Mouse (Mus musculus) midbrain, embryonic 15.5 days (tissue): ENCODE data around the gene Plekhn1. TPM values are rescaled to one million over a fixed set of nuclear protein-coding genes. Genes with fewer than 3 reads are reported as not detected.

ENCODE experiments used
- ATAC-seq: fragments of 200-750 bp; cut with Nextera tagmentation; replicated peaks from 2 replicates; pipeline ENCODE4 v1.8.0; 2017; ENCODE audit warnings: moderate TSS enrichment
- H3K27ac ChIP-seq: fragments of 300-500 bp; sonication (generic); 2 replicates; pipeline ENCODE4 v1.5.1; 2015; ENCODE audit warnings: mild to moderate bottlenecking, inconsistent platforms
- H3K27me3 ChIP-seq: fragments of 300-500 bp; sonication (generic); replicated peaks from 2 replicates; pipeline ENCODE4 v1.6.1; 2015; ENCODE audit warnings: inconsistent platforms
- H3K36me3 ChIP-seq: fragments of 300-500 bp; sonication (generic); replicated peaks from 2 replicates; pipeline ENCODE4 v1.6.1; 2015; ENCODE audit warnings: inconsistent platforms
- H3K4me1 ChIP-seq: fragments of 300-500 bp; sonication (generic); 2 replicates; pipeline ENCODE4 v1.6.1; 2015; ENCODE audit warnings: inconsistent platforms
- H3K4me2 ChIP-seq: fragments of 300-500 bp; sonication (generic); 2 replicates; pipeline ENCODE4 v1.6.1; 2015; ENCODE audit warnings: inconsistent platforms, mild to moderate bottlenecking, moderate library complexity
- H3K4me3 ChIP-seq: fragments of 300-500 bp; sonication (generic); 2 replicates; pipeline ENCODE4 v1.5.1; 2015; ENCODE audit warnings: mild to moderate bottlenecking, inconsistent platforms
- H3K9ac ChIP-seq: fragments of 300-500 bp; sonication (generic); 2 replicates; pipeline ENCODE4 v1.6.1; 2015; ENCODE audit warnings: mild to moderate bottlenecking, inconsistent platforms
- H3K9me3 ChIP-seq: fragments of 300-500 bp; sonication (generic); 2 replicates; pipeline ENCODE4 v1.6.1; 2016; ENCODE audit warnings: inconsistent platforms
- WGBS: fragments of 180-500 bp; shearing (Covaris S2); methylation state at CpG from one replicate; pipeline ENCODE4 v1.1.7; 2015; ENCODE audit warnings: mixed read lengths; 5-methylcytosine and 5-hydroxymethylcytosine counted together
- polyA plus RNA-seq: library from polyadenylated mRNA; unstranded; fragments of >200 nt; fragmentation: Nextera tagmentation; extraction: Ambion mirVana; gene quantifications from 2 replicates; pipeline ENCODE4 v1.2.1, GENCODE M21; 2015

Gene Plekhn1
- 29.1 and 30.1 TPM in 2 replicates for polyA plus RNA-seq

DNA sequence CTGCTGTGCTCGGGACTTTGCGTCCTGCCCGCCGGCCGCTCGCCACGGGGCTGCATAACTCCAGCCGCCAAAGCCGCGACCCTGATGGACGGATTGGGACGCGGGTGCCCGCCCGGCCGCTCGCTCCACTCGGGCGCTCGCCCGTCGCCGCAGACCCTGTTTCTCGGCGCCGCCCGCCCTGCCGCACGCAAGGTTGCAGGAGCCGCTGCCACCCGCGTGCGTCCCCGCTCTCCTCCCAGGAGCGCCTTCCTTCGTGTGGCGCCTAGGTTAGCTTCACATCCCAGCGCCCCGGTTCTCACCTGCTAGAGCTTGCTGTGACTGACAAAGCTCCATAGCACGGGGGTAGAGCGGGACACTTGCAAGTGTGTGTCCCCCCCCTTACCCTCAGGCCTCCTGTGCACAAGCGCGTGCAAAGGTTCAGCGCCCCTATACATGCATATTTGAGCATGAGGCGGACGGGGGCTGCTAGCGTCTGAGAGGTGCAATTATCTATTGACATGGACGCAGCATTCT is at the start of gene Plekhn1:
Gene Plekhn1, minus strand, starts transcription at position 157 of the 513 bp plus-strand sequence.
- peak within 1 kb of the TSS; percentile 79 for H3K4me3 ChIP-seq
- peaks cover 27% of the 10 kb centered on the region for H3K4me1 ChIP-seq
- no peaks in the 10 kb centered on the region for H3K9me3 ChIP-seq
- peak; percentile 62 for ATAC-seq
- H3K9ac ChIP-seq: peak within 1 kb of the TSS; percentile 56
- peak within 1 kb of the TSS; percentile 93 for H3K27ac ChIP-seq
- WGBS: under 1% methylated on average over 37 of the region's 48 CpGs
- H3K27me3 ChIP-seq: no peaks in the 10 kb centered on the region
- peak within 1 kb of the TSS; percentile 83 for H3K4me2 ChIP-seq
- H3K36me3 ChIP-seq: peaks cover 43% of the 10 kb centered on the region

DNA sequence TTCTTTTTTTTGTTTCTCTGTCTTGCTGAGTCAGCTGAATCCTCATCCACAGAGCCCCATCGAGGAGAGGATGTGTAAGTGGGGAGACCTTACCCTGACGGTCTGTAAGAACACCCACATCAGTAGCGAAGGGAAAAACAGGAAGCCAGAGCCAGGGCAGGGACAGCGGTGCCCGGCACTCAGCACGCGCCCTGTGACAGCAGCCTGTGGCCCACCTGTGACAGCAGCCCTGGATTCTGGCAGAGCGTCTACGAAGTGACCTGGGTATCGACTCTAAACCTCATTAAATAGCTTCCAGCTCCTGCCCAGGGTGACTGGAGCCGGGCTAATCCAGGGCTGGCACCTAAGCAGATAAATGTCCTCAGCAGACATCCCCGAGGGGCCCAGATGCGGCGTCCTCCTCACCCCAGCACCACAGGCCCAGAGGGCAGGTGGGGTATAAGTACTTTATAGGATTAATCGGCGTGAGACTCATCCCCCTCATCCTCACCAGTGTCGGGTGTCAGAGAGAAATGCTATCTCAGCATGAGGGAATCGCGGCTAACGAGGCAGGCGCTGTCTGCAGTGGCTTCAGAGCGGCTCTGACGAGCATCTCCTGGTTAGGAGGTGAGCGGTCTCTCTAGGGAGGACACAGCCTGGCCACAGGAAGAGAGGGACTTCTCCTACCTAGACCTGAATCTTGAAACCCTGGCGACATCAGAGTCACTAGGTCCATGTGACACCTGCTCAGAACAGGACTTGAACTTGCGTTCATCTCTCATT is 20.6 kb upstream of the Plekhn1 start, which contains the start of gene Samd11:
Gene Samd11, minus strand, starts transcription at position 580 of the 762 bp plus-strand sequence.
- Histone ChIP-seq H3K9me3 (no peaks in the 10 kb centered on the region), H3K9ac (no peak within 1 kb of the TSS), H3K4me1 (peaks cover 38% of the 10 kb centered on the region), H3K27me3 (peaks cover 13% of the 10 kb centered on the region), H3K4me2 (peak within 1 kb of the TSS; percentile 46), H3K36me3 (no peaks in the 10 kb centered on the region), H3K27ac (no peak within 1 kb of the TSS), H3K4me3 (peak within 1 kb of the TSS; percentile 28)
- ATAC-seq: peak; percentile 28; the same call in 1 of the 2 replicates
- WGBS: 8% methylated on average over 26 of the region's 26 CpGs

DNA sequence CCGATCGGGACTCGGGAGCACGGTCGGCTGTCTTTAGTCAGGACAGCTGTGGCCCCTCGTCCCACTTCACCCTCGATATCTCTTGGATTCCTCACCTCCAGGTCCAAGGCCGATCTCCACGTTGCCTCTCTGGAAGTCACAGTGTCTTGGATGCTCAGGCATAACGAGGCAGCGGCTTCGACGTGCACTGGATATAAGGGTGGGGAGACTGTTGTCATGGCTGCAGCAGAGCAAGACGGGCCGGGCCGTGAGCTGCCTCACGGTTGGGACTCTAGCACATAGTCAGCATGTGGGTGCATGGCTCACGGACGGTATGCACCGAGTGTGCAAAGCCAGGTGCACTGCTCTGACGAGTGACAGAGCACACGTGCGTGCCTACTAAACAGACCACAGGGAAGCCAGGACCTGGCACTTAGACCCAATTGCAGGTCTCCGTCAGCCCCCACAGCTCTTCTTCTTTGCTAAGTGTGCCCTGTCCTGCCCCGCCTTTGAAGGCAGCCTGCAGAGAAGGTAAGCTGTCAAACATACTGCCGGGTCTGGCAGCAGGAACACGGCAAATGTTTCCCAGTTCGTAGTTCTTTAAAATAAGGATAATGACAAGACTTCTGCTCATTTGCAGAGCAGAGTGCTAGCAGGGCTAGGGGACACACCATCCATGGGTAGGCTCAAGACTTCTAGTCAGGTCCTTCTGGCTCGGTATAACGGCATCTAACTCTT is 19.9 kb upstream of the Plekhn1 start:
- Histone ChIP-seq H3K9me3 (no peaks in the 10 kb centered on the region), H3K4me2 (peak overlapping the region; percentile 46), H3K4me1 (peaks cover 38% of the 10 kb centered on the region), H3K4me3 (peak overlapping the region; percentile 28), H3K27me3 (peaks cover 13% of the 10 kb centered on the region), H3K27ac (no peak overlapping the region), H3K9ac (no peak overlapping the region), H3K36me3 (no peaks in the 10 kb centered on the region)
- ATAC-seq: peak; percentile 48
- WGBS: 2% methylated on average over 30 of the region's 30 CpGs

DNA sequence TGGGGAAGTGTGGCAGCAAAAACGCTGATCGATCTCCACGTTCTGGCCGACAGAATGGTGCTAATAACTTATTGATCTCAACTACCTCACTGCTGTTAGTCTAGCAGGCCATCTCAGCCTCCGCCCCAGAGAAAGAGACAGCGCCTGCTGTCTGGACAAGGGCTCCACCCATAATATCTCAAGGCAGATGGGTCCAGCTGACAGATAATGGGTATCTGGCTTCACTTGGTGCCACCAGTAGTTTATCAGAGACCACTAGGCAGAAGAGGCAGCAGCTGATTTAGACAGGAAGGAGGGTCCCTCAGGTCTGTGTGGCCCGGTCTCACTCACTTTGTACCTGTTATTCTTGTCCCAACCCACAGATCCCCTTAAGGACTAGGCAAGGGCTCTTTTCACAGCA is 18.4 kb upstream of the Plekhn1 start:
- H3K4me3 ChIP-seq: no peak overlapping the region
- ATAC-seq: no peak
- peaks cover 13% of the 10 kb centered on the region for H3K27me3 ChIP-seq
- no peak overlapping the region for H3K4me2 ChIP-seq
- WGBS: 39% methylated on average over 7 of the region's 7 CpGs
- no peaks in the 10 kb centered on the region for H3K9me3 ChIP-seq
- peak overlapping the region; percentile 61 for H3K27ac ChIP-seq
- no peak overlapping the region for H3K9ac ChIP-seq
- H3K4me1 ChIP-seq: peaks cover 38% of the 10 kb centered on the region
- H3K36me3 ChIP-seq: peaks cover 5% of the 10 kb centered on the region

DNA sequence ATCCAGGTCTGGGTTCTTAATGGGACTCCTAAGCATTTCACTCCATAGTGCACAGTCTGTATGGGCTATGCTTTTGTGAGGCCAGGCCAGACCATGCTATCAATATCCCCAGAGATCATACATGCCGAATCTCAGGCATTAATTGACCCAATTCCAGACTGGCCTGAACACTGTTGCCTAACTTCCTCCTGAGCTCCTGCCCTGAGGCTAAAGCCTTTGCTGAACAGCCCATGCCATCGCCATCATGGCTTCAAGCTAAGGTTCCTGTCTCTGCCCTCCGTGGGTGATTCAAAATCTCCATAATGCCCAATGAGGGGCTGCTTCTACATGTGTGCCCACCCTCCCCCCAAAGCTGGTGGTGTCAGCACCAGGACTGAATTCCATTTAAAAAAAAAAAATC is 18.0 kb upstream of the Plekhn1 start:
- ATAC-seq: 0 out of 2 replicates have a peak, but pooled peaks have one; percentile 1
- WGBS: 36% methylated on average over 3 of the region's 3 CpGs
- Histone ChIP-seq H3K4me2 (no peak overlapping the region), H3K4me3 (no peak overlapping the region), H3K36me3 (peaks cover 9% of the 10 kb centered on the region), H3K9ac (no peak overlapping the region), H3K9me3 (no peaks in the 10 kb centered on the region), H3K27ac (peak overlapping the region; percentile 61), H3K4me1 (peaks cover 38% of the 10 kb centered on the region), H3K27me3 (peaks cover 13% of the 10 kb centered on the region)

DNA sequence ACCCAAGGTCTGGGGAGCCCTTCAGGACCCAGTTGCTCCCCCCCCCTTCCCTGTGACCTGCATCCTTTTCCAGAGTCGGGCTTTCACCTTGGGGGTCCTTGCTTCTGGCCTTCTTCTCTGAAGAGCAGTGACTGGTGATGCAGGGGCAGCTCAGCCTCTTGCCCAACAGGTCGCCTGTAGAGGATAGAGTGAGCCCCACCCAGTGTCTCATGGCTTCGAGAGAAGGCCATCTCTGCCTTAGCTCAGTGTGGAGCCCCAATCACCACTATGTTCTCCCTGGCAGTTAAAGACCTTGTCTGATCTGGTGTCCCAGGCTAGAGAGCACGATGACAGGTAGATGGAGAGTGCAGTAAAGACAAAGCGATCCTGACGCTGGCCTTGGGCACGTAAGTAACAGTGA is 17.5 kb upstream of the Plekhn1 start:
- peak; percentile 15; the same call in 1 of the 2 replicates for ATAC-seq
- Histone ChIP-seq H3K9me3 (no peaks in the 10 kb centered on the region), H3K9ac (no peak overlapping the region), H3K36me3 (peaks cover 12% of the 10 kb centered on the region), H3K4me3 (no peak overlapping the region), H3K4me1 (peaks cover 38% of the 10 kb centered on the region), H3K4me2 (peak overlapping the region; percentile 15; the same call in 1 of the 2 replicates), H3K27ac (peak overlapping the region; percentile 61), H3K27me3 (peaks cover 13% of the 10 kb centered on the region)
- WGBS: 29% methylated on average over 7 of the region's 7 CpGs

DNA sequence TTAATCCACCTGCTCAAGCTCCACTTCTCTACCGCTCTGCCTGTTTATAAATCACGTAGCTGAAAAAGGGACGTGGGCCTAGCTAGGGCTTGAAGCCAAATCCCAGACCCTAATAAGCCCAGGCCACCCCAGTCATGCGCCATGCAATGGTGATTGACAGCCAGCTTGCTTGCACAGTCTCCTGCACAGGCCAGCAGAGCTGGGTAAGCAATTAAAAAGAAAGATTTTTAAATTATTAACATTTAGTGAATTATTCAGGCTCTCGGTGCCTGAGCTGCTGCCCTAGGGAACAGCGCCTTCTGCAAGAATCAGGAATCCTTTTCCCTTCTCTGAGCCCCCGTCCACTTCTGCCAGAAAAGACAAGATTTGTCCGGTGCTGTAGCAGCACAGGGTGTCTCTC is 16.4 kb upstream of the Plekhn1 start:
- WGBS: 47% methylated on average over 8 of the region's 8 CpGs
- Histone ChIP-seq H3K27me3 (peaks cover 13% of the 10 kb centered on the region), H3K4me2 (no peak overlapping the region), H3K9ac (no peak overlapping the region), H3K9me3 (no peaks in the 10 kb centered on the region), H3K36me3 (peaks cover 21% of the 10 kb centered on the region), H3K4me3 (no peak overlapping the region), H3K27ac (peak overlapping the region; percentile 61), H3K4me1 (peaks cover 38% of the 10 kb centered on the region)
- peak; percentile 47 for ATAC-seq

DNA sequence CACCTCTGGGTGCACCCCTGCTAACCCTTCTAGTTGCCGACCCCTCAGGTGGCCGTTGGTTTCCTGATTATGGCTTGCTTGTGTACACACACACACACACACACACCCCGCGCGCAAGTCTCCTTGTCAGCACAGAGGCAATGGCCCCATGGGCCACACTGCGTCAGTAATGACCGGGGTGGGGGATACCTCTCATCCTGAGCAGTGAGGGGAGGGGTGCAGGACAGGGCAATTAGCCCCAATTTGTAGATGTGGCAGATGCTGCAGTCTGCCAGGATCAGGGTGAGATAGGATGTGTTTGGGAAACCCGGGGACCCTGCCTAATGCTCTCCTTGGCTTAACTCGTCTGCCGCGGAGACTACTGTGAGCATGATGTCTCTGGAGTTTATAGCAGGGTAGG is 14.9 kb upstream of the Plekhn1 start:
- Histone ChIP-seq H3K4me1 (peaks cover 28% of the 10 kb centered on the region), H3K27me3 (peaks cover 3% of the 10 kb centered on the region; the same call in 1 of the 2 replicates), H3K4me3 (no peak overlapping the region), H3K27ac (no peak overlapping the region), H3K36me3 (peaks cover 33% of the 10 kb centered on the region), H3K4me2 (no peak overlapping the region), H3K9me3 (no peaks in the 10 kb centered on the region), H3K9ac (no peak overlapping the region)
- 68% methylated on average over 11 of the region's 11 CpGs for WGBS
- no peak for ATAC-seq

DNA sequence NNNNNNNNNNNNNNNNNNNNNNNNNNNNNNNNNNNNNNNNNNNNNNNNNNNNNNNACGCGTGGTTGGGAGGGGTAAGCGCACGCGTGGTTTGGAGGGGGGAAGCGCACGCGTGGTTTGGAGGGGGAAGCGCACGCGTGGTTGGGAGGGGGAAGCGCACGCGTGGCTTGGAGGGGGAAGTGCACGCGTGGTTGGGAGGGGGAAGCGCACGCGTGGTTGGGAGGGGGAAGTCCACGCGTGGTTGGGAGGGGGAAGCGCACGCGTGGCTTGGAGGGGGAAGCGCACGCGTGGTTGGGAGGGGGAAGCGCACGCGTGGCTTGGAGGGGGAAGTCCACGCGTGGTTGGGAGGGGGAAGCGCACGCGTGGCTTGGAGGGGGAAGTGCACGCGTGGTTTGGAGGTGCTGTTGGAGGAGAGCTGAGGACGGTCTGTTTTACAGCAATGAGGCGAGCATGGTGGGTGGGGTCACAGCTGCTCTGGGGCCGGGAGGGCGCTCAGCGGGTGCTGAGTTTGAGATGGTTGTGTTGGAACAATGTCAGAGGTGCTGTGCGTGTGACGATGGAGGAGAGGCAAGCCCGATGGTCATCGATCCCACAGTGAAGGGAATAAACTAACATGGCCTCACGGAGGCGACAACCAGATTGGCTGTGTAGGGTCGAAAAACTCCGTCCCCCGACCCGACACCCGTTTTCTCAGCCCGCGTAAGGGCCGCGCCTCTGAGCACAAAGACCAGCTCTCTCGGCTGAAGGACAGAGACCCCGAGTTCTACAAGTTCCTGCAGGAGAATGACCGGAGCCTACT is 2.2 kb upstream of the Plekhn1 start:
- Histone ChIP-seq H3K36me3 (peaks cover 43% of the 10 kb centered on the region), H3K27ac (no peak overlapping the region), H3K9me3 (no peaks in the 10 kb centered on the region), H3K4me2 (peak overlapping the region; percentile 83), H3K4me3 (peak overlapping the region; percentile 79), H3K27me3 (no peaks in the 10 kb centered on the region), H3K4me1 (peaks cover 27% of the 10 kb centered on the region), H3K9ac (no peak overlapping the region)
- 21% methylated on average over 55 of the region's 60 CpGs for WGBS
- ATAC-seq: no peak

DNA sequence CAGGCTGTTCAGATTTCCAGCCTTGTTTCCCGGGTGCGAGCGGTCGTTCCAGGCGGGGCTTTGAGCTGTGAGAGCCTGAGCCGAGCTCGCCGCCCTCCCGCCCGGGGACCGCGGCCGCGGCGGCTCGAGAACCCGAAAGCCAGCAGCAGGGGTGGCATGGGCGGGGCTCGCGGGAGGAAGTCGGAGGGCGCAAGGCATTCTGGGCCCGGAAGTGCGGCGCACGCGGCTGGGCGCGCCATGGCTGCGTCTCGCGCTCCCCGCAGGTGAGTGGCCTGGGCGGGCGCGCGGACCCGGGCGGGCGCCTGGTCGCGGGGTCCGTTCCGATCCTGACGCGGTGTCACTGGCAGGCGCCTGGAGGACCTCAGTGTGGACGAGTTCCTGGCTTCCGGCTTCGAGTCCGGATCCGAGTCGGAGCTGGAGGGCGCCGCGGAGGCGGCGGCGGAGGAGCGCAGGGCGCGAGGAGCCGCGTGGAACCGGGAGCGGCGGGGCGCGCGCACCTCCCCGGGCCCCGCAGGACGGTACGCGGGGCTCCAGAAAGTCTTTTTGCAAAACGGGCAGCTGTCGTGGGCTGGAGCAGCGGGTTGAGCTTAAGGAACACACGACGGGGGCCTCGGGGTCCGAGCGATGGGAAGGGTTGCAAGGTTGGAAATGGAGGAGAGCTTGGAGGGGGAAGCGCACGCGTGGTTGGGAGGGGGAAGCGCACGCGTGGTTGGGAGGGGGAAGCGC is 1.3 kb upstream of the Plekhn1 start, which contains the start of gene Noc2l:
Gene Noc2l, plus strand, starts transcription at position 203 of the 726 bp plus-strand sequence.
- no peaks in the 10 kb centered on the region for H3K27me3 ChIP-seq
- WGBS: under 1% methylated on average over 90 of the region's 90 CpGs
- H3K4me3 ChIP-seq: peak within 1 kb of the TSS; percentile 79
- H3K4me1 ChIP-seq: peaks cover 27% of the 10 kb centered on the region
- peak within 1 kb of the TSS; percentile 68 for H3K9ac ChIP-seq
- H3K9me3 ChIP-seq: no peaks in the 10 kb centered on the region
- H3K4me2 ChIP-seq: peak within 1 kb of the TSS; percentile 83
- peak within 1 kb of the TSS; percentile 93 for H3K27ac ChIP-seq
- H3K36me3 ChIP-seq: peaks cover 43% of the 10 kb centered on the region
- peak; percentile 86 for ATAC-seq

DNA sequence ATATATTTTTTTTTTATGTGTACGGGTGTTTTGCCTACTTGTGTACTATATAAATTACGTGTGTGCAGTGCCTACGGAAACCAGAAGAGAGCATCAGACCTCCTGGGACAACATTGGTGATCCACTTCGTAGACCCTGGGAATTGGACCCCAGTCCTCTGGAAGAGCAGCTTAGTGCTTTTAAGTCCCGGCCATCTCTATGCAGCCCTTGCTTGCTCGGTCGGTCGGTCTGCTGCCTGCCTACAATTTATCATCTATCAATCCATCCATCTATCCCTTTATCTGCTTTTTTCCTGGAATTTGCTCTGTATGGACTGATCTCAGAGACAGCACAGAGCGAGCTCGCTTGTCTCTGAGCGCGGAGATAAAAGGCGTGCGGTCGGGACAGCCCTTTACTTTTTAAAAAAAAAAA is 708 bp upstream of the Plekhn1 start:
- Histone ChIP-seq H3K9me3 (no peaks in the 10 kb centered on the region), H3K9ac (peak overlapping the region; percentile 45), H3K4me2 (peak overlapping the region; percentile 83), H3K4me3 (peak overlapping the region; percentile 79), H3K4me1 (peaks cover 27% of the 10 kb centered on the region), H3K27ac (peak overlapping the region; percentile 91), H3K36me3 (peaks cover 43% of the 10 kb centered on the region), H3K27me3 (no peaks in the 10 kb centered on the region)
- 1% methylated on average over 15 of the region's 15 CpGs for WGBS
- peak; percentile 49 for ATAC-seq
